Mouse (Mus musculus) fibroblast of lung, adult 2 months (primary cell): ENCODE measurements around the gene Nmi.

ENCODE experiments used
- DNase-seq: peaks from one replicate; pipeline ENCODE4 v3.0.0-alpha.2; 2011; ENCODE audit warnings: low read depth

Nmi gene

GRCm38 (mm10) chr2:51941832-51942231, 31.5 kb downstream of the Nmi start:
- no peak for DNase-seq

- DNase-seq = no peak
Measured at GRCm38 (mm10) chr2:51938750-51939149, 34.5 kb downstream of the Nmi start.

GRCm38 (mm10) chr2:51937004-51937403, 36.3 kb downstream of the Nmi start:
- DNase-seq = no peak

- no peak for DNase-seq
Measured at GRCm38 (mm10) chr2:51936585-51936984, 36.7 kb downstream of the Nmi start.

- DNase-seq = no peak
Measured at GRCm38 (mm10) chr2:51935921-51936320, 37.4 kb downstream of the Nmi start.

- peak; percentile 27 for DNase-seq
Measured at GRCm38 (mm10) chr2:51934574-51935334, 38.5 kb downstream of the Nmi start, which contains the start of gene Rbm43. Gene Rbm43, minus strand, starts transcription at chr2:51935163.

- DNase-seq = peak; percentile 2
Measured at GRCm38 (mm10) chr2:51933341-51934134, 39.8 kb downstream of the Nmi start.

- DNase-seq = no peak
Measured at GRCm38 (mm10) chr2:51931241-51931640, 42.1 kb downstream of the Nmi start.

- DNase-seq = peak; percentile 72
Measured at GRCm38 (mm10) chr2:51914944-51915680, 58.2 kb downstream of the Nmi start.

GRCm38 (mm10) chr2:51914532-51914931, 58.8 kb downstream of the Nmi start:
- no peak for DNase-seq

- DNase-seq = no peak
Measured at GRCm38 (mm10) chr2:51912740-51913139, 60.6 kb downstream of the Nmi start.

GRCm38 (mm10) chr2:51911864-51912263, 61.4 kb downstream of the Nmi start:
- no peak for DNase-seq

GRCm38 (mm10) chr2:51907538-51908110, 65.7 kb downstream of the Nmi start:
- DNase-seq = no peak

GRCm38 (mm10) chr2:51905637-51906036, 67.7 kb downstream of the Nmi start:
- DNase-seq = no peak
